Mouse (Mus musculus) lung, adult 2 months (tissue): ENCODE data around the gene H2afx.

ENCODE experiments used
- CTCF ChIP-seq: fragments of 200-500 bp; IDR thresholded peaks from 2 replicates; pipeline ENCODE4 v1.5.1; 2011; ENCODE audit warnings: mild to moderate bottlenecking, low read length, control low read depth; ENCODE audit not compliant: insufficient read depth
- POLR2A ChIP-seq: fragments of 200-500 bp; IDR thresholded peaks from 2 replicates; pipeline ENCODE4 v1.6.1; 2011; ENCODE audit warnings: low read depth, mild to moderate bottlenecking, control low read depth, low read length, borderline replicate concordance; ENCODE audit errors: extremely low read depth

DNA sequence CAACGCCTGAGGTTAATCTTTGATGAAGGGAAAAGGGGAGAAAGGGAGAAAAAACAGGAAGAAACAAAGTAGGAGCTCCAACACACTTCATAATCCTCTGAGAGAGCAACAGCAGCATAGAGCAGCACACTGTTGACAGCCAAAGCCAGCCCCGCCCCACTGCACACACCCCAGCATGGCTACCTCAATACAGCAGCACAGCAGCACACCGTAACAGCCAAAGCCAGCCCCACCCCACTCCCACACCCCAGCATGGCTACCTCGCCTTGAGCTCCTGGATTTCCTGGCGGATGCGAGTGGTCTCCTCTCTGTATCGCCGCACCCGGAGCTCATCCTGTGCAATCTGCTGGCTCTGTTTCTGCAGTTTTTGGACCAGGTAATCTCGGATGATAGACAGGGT lies 17.8 kb downstream of the H2afx start:
- TF ChIP-seq POLR2A, result no peak
- no peak for TF ChIP-seq CTCF
